Mouse (Mus musculus): ENCODE results near the gene Gm7978.
"Not testable (repeated sequence)": the region's sequence is repeated elsewhere in the genome, so short reads cannot be mapped to it uniquely, and the experiment has no call there.

The Gm7978 gene

DNA sequence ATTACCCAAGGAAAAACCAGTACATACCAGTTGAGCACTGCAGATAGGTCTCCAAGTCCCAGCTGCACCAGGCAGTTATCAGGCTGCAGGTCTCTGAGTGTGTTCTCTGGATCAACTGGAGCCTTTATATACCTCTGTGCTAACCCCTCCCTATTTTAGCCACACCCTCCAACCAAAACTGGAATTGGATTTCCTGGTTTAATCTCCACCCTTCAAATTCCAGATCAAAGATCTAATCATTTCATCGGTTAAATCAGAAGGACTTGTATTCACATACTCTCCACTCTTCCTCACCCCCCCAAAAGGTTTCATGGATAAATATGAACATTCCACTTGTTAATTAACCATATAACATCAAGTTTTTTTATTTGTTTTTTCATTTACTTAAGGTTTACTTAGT lies at the start of gene Gm7978:
Gene Gm7978 (minus strand): TSS at position 101 of the 400 bp plus-strand sequence.
- not testable (repeated sequence) for DNase-seq (ENCODE audit: low spot score in 2 of 2)

DNA sequence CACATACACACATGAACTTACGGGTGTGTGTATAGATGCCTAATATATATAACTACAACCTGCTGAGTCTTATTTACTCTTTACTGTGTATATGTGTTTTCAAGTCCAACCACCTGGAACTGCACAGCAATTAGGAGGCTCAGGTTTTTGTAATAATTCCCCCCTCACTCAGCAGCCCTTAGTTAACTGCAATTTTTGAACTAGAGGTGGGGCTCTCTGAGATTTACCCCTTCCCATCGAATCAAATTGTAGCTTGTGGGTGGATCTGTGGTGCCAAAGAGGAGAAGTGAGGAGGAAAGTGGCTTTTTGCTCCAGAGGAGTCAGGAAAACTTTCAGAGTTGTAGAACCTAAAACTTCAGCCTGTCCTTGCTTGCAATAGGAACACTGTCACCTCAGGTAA lies 39.7 kb upstream of the Gm7978 start, which contains the start of gene E330014E10Rik:
Gene E330014E10Rik (plus strand): TSS at position 301 of the 400 bp plus-strand sequence.
- DNase-seq (ENCODE audit: low spot score in 2 of 2): not testable (repeated sequence)

DNA sequence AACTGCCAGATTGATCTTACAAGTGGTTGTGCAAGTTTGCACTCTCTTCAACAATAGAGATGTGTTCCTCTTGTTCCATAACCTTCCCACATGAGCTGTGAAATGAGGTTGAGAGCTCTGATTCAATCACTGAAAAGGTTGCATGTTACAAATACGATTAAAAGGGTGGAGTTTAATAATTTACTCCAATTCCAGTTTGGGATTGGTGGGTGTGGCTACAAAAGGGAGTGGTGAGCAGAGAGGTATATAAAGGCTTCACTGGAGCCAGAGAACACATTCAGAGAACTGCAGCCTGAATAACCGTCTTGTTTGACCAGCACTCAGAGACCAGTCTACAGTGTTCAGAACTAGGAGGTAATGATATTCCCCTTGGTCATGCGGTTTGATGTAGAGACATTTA lies 5.7 kb upstream of the Gm7978 start, which contains the start of gene Gm7982:
Gene Gm7982 (plus strand): TSS at position 301 of the 400 bp plus-strand sequence.
- DNase-seq (ENCODE audit: low spot score in 2 of 2): not testable (repeated sequence)
